In the genomic region with DNA sequence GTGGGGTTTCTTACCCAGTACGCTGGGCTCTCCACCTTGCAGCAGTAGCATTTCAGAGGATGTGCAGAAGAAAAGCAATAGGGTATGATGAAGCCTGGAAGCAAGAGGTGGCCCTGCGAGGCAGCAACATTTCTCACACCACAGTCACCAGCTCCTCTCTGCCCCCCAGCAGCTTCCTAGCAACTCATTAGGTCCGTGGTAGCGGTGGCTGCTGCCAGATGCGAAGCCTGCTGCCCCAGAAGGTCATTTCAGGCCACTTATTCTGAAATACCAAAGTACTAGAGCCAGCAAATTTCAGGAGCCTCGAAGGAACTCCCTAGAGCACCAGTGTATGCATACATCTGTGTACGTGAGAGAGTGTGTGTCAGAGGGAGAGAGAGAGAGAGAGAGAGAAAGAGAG, we compare ENCODE assay signal across 15 mouse cellular contexts. TPM values are rescaled to one million over a fixed set of nuclear protein-coding genes. Genes with fewer than 3 reads are reported as not detected.
DNase-seq lines count a peak whose midpoint lies in the region; ATAC-seq lines count a peak whose summit lies in the region.
"Had no signal": no experiment of that assay in that cellular context is flagged by ENCODE, and none has a peak within 500 bp of the region (broad histone marks: within the 10 kb centered on the region; RNA-seq: fewer than 3 reads in every experiment).

No protein-coding gene starts in this region.

- H3K27ac ChIP-seq in hindbrain, embryonic 11.5 days (ENCODE audit: low read depth, low read length), result peak overlapping the region; percentile 31
- H3K27ac ChIP-seq in hindbrain, embryonic 16.5 days (ENCODE audit: low read depth, low read length), result no peak overlapping the region
- 0 out of 2 replicates have a peak overlapping the region, but pooled peaks have one; percentile 17 for H3K27ac ChIP-seq in hindbrain, embryonic 15.5 days (replicated peaks)
- H3K27ac ChIP-seq in midbrain, embryonic 15.5 days, result peak overlapping the region; percentile 72
- H3K27ac ChIP-seq: macrophage; neural tube, embryonic 12.5 days; stomach, embryonic 15.5 days had no signal

- no peaks in the 10 kb centered on the region for H3K9me3 ChIP-seq in hindbrain, embryonic 11.5 days (ENCODE audit: control insufficient read depth, low read length)
- no peaks in the 10 kb centered on the region for H3K9me3 ChIP-seq in hindbrain, embryonic 16.5 days (ENCODE audit: control insufficient read depth, low read length)
- no peaks in the 10 kb centered on the region for H3K9me3 ChIP-seq in hindbrain, embryonic 15.5 days
- no peaks in the 10 kb centered on the region for H3K9me3 ChIP-seq in midbrain, embryonic 15.5 days
- H3K9me3 ChIP-seq: neural tube, embryonic 12.5 days; stomach, embryonic 15.5 days had no signal

- H3K36me3 ChIP-seq in hindbrain, embryonic 11.5 days (ENCODE audit: control insufficient read depth, insufficient read depth, low read length), result no peaks in the 10 kb centered on the region
- no peaks in the 10 kb centered on the region for H3K36me3 ChIP-seq in hindbrain, embryonic 16.5 days (ENCODE audit: control insufficient read depth, insufficient read depth, low read length)
- no peaks in the 10 kb centered on the region for H3K36me3 ChIP-seq in hindbrain, embryonic 15.5 days
- H3K36me3 ChIP-seq in midbrain, embryonic 15.5 days (replicated peaks), result no peaks in the 10 kb centered on the region
- H3K36me3 ChIP-seq: neural tube, embryonic 12.5 days; stomach, embryonic 15.5 days had no signal

- ATAC-seq in hindbrain, embryonic 11.5 days (ENCODE audit: low FRiP score), result 0 out of 2 replicates have a peak, but pooled peaks have one; percentile 20
- no peak for ATAC-seq in hindbrain, embryonic 16.5 days
- ATAC-seq in hindbrain, embryonic 15.5 days (ENCODE audit: low FRiP score, low read depth), result no peak
- ATAC-seq in midbrain, embryonic 15.5 days (replicated peaks), result no peak
- ATAC-seq: intestine, postnatal 0 days had no signal

- DNase-seq in hindbrain, embryonic 11.5 days (ENCODE audit: low spot score), result peak; percentile 22
- DNase-seq in embryo, embryonic 10.5 days (ENCODE audit: low spot score), result peak; percentile 35
- DNase-seq in spleen, postnatal 10 days (ENCODE audit: low spot score in 2 of 2), result no peak
- DNase-seq in layer of hippocampus, adult 9-11 months, result no peak
- DNase-seq: cerebellum, adult 18-20 months; liver; right cerebral cortex, postnatal 14 days had no signal

- H3K27me3 ChIP-seq in hindbrain, embryonic 11.5 days (ENCODE audit: control insufficient read depth, insufficient read depth, low read length), result no peaks in the 10 kb centered on the region
- H3K27me3 ChIP-seq in hindbrain, embryonic 16.5 days (replicated peaks; ENCODE audit: control insufficient read depth, insufficient read depth, low read length), result no peaks in the 10 kb centered on the region
- no peaks in the 10 kb centered on the region for H3K27me3 ChIP-seq in hindbrain, embryonic 15.5 days
- no peaks in the 10 kb centered on the region for H3K27me3 ChIP-seq in midbrain, embryonic 15.5 days (replicated peaks)
- H3K27me3 ChIP-seq: CH12.LX; neural tube, embryonic 12.5 days; stomach, embryonic 15.5 days had no signal

- WGBS in hindbrain, embryonic 11.5 days, result 25% methylated on average over 7 of the region's 7 CpGs
- WGBS in hindbrain, embryonic 16.5 days, result 11% methylated on average over 7 of the region's 7 CpGs
- 17% methylated on average over 7 of the region's 7 CpGs for WGBS in hindbrain, embryonic 15.5 days
- 25% methylated on average over 7 of the region's 7 CpGs for WGBS in midbrain, embryonic 15.5 days

- H3K9ac ChIP-seq in hindbrain, embryonic 11.5 days (ENCODE audit: low read depth, low read length), result no peak overlapping the region
- H3K9ac ChIP-seq in hindbrain, embryonic 16.5 days (ENCODE audit: low read depth, low read length), result no peak overlapping the region
- no peak overlapping the region for H3K9ac ChIP-seq in hindbrain, embryonic 15.5 days
- no peak overlapping the region for H3K9ac ChIP-seq in midbrain, embryonic 15.5 days
- H3K9ac ChIP-seq: neural tube, embryonic 12.5 days; stomach, embryonic 15.5 days had no signal

- H3K4me3 ChIP-seq in hindbrain, embryonic 11.5 days (ENCODE audit: low read depth, low read length), result no peak overlapping the region
- H3K4me3 ChIP-seq in hindbrain, embryonic 16.5 days (ENCODE audit: low read length), result no peak overlapping the region
- H3K4me3 ChIP-seq in hindbrain, embryonic 15.5 days, result no peak overlapping the region
- no peak overlapping the region for H3K4me3 ChIP-seq in midbrain, embryonic 15.5 days
- H3K4me3 ChIP-seq: neural tube, embryonic 12.5 days; stomach, embryonic 15.5 days had no signal

- H3K4me1 ChIP-seq in hindbrain, embryonic 11.5 days (replicated peaks; ENCODE audit: control insufficient read depth, insufficient read depth, low read length), result no peaks in the 10 kb centered on the region
- peaks cover 9% of the 10 kb centered on the region; the same call in 1 of the 2 replicates for H3K4me1 ChIP-seq in hindbrain, embryonic 16.5 days (ENCODE audit: control insufficient read depth, insufficient read depth, low read depth, low read length)
- peaks cover 33% of the 10 kb centered on the region for H3K4me1 ChIP-seq in hindbrain, embryonic 15.5 days (replicated peaks)
- peaks cover 30% of the 10 kb centered on the region for H3K4me1 ChIP-seq in midbrain, embryonic 15.5 days
- H3K4me1 ChIP-seq: stomach, embryonic 15.5 days had no signal

- H3K4me2 ChIP-seq in hindbrain, embryonic 11.5 days (replicated peaks; ENCODE audit: low read depth, low read length), result no peak overlapping the region
- no peak overlapping the region for H3K4me2 ChIP-seq in hindbrain, embryonic 16.5 days (ENCODE audit: low read length)
- H3K4me2 ChIP-seq in hindbrain, embryonic 15.5 days, result no peak overlapping the region
- H3K4me2 ChIP-seq in midbrain, embryonic 15.5 days, result no peak overlapping the region
- H3K4me2 ChIP-seq: neural tube, embryonic 12.5 days; stomach, embryonic 15.5 days had no signal

RNA-seq across cellular contexts. Expression of a gene that starts 9.2 kb away (rescaled TPM):
- 5.1 TPM in 2 replicates for polyA plus RNA-seq in hindbrain, embryonic 11.5 days (2014; fragmentation: Nextera tagmentation; extraction: Ambion mirVana)
- polyA plus RNA-seq in hindbrain, embryonic 16.5 days (2015; fragmentation: Nextera tagmentation; extraction: Ambion mirVana), result 18.3 and 18.5 TPM in 2 replicates
- 16.0 and 17.5 TPM in 2 replicates for polyA plus RNA-seq in hindbrain, embryonic 15.5 days (2015; fragmentation: Nextera tagmentation; extraction: Ambion mirVana)
- 21.7 and 23.7 TPM in 2 replicates for polyA plus RNA-seq in midbrain, embryonic 15.5 days (2015; fragmentation: Nextera tagmentation; extraction: Ambion mirVana)
- polyA plus RNA-seq: macrophage had no signal

Comparison
In these comparisons a context has a peak if more than half of its experiments do, and no peak if none do; other contexts are left out.
1. DNase-seq: peak in hindbrain, embryonic 11.5 days (single experiment) and embryo, embryonic 10.5 days (single experiment); none in spleen, postnatal 10 days (0 of 2) and layer of hippocampus, adult 9-11 months (single experiment).